Mouse (Mus musculus): Measurements from ENCODE around the gene D630003M21Rik.

D630003M21Rik gene

DNA sequence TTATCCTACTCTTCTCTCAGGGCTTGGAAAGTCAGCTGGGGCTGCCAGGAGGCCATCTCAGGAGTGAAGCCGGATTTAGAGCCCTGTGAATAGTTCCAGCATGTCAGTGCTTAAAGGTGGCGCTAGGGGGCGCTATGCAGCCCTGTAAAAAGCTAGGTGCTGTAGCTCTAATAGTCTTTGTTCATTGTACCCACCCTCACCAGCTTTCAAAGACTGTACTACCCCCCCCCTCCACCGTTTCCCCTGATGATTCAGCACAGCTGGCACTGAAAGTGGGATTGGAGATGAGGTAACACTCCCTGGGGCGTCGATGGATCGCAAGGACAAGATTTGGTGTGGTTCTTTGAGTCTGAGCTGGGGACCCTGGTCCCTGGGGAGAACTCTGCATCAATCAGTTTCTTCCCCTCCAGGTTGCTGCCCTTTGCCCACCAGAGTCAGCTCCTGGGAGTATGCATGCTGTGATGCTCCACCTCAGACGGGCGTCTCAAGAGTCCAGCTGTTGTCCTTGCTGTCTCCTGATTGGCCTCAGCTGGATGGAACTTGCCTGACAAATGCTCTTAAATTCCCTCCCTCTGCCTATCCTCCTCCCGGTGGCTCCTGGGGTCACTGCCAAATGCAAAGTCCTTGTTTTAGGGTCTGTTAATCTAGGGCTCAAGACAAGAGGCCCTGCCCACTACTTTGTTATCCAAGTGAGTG, 33.9 kb downstream of the D630003M21Rik start:
- peak; percentile 37 for DNase-seq (ENCODE audit: low spot score)

DNA sequence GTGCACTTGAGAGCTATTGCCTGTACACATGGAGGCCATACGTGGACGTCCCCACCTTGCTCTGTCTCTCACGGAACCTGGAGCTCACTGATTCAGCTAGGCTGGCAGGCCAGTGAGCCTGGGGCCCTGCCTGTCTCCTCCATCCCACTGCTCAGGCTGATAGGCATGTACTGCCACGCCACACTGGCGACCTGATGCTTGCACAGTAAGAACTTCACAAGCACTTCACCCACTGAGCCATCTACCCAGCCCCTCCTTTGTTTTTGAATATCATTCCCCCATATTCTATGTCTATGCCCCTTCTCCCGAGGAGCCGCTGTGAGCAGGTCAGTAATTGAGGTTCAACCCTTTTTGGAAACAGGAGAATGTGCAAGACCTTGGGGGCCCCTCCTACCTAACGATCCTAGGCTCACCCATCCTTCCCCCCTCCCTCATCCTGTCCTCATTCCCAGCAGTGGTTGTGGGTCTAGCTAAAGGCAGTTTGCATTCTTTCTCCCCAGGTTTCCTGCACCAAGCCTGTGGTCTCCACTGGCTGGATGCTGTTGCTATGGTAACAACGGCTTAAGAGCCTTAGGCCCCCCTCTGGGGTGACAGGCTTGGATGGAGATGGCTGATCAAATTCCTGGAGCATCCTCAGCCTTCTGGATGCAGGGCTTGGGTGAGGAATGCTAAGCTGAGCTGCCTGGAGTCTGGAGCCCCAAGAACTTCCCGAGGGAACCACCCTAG, 35.2 kb downstream of the D630003M21Rik start:
- no peak for DNase-seq (ENCODE audit: low spot score)

DNA sequence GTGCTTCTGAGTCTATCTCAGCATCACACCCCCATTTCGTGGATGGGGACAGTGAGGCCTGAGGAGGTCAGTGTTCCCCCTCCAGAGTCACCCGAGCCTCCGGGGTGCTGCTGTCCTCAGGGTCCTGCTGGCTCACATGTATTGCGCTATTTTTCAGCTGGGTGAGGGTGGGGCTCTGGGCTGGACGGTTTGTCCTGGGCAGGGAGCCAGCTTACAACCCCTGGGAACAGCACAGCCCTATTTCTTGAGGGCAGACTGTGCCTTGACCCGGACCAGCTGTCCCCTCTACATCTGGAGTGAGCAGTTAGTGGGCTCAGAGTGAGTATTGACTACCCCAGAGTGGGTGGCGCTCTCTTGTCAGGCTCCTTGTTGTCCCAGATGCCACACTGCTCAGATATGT, 37.9 kb downstream of the D630003M21Rik start:
- peak; percentile 63 for DNase-seq (ENCODE audit: low spot score)

DNA sequence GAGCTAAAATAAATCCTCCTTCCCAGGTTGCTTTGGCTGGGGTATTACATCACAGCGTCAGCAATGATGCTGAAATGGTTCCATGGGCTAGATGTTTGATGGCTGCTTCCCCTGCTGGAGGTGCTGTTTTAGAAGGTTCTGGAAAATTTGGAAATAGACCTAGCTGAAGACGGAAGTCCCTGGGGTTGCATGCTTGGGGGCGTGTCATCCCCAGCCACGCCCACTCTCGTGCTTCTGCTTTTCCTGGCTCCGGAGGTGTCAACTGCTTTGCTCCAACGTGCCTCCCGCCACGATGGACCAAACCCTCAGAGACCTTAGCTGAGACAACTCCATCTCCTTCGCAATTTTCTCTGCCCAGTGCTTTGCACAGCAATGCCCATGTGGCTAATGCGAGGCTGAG, 39.6 kb downstream of the D630003M21Rik start:
- DNase-seq (ENCODE audit: low spot score), result no peak

DNA sequence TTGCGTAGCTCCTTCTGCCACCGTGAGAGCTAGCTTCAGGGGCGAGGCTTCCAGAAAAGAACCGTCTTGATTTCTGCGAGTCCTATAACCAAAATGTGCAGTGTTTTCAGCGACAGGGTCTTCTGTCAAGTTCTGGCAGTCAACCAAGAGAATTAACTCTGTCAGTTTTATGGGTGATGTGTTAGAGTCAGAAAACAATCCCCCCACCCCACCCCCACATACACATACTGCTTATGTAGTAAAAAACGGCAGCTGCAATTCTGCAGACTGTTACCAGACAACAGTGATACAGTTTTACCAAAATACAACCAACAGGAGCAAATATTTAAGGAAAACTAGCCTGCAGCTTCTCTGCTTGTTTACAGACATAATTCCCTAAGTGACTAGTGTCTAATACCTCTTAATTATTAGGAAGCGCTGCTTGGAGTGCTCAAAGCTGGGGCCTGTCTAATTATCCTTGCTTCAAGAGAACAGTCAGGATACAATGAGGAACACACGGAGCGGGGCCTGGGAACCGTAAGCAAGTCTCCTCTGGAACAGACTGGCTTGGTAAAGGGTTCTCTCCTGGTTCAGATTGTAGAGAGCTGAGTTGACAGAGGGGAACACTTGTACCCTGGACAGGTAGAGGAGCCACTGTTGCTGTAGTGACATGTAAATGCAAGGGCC, 42.7 kb downstream of the D630003M21Rik start:
- no peak for DNase-seq (ENCODE audit: low spot score)

DNA sequence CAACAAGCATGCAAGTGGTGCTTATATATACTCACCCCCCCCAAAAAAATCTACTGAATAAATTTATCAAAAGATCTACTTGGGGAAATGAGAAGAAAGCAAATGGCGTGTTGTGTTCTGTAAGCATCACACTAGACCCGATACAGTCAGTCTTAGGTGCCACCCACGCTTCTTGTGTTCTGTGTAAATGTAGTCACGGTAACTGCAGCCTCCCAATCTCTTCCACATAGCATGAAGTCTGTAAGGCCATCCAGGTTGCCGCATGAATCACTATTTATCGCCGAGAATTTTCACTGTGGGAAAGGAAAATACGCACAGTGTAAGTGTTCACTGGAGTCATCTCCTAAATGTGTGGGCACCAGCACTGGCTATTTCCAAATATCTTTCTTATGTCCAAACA, 45.8 kb downstream of the D630003M21Rik start:
- no peak for DNase-seq (ENCODE audit: low spot score)

DNA sequence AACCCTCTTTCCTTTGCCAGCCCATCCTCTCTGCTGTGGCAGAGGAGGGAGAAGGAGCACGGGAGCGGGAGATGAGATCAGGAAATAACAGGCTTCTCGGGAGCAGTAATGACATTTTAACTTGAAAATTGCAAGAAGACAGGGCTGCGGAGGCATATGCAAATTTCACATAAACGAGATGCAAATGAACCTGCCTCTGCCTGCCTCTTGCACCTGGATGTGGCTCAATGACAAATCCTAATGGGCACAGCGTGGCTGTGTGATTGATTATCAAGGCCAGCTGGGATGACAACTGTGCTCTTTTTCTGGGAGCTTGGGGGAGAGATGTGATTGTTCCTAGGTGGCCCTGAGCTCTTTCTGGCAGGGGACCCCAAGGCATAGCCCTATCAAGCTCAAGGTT, 47.1 kb downstream of the D630003M21Rik start:
- no peak for DNase-seq (ENCODE audit: low spot score)

DNA sequence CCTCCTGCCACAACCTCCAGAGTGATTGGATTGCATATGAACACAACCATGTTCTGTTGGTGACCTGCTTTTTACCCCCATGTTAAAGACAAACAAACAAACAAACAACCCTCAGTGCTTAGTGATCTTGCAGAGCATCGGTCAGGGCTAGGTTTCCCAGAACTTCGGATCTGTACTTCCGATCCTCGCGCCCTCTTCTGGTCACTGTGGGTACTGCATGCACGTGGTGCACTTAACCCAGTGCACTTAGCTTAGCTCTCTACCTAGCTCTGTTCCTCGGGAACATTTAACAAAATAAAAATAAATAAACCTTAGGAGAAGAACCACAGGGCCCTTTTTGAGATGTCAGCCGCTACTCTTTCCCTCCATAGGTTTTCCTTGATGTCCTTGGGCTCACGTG, 48.2 kb downstream of the D630003M21Rik start:
- peak; percentile 76 for DNase-seq (ENCODE audit: low spot score)

DNA sequence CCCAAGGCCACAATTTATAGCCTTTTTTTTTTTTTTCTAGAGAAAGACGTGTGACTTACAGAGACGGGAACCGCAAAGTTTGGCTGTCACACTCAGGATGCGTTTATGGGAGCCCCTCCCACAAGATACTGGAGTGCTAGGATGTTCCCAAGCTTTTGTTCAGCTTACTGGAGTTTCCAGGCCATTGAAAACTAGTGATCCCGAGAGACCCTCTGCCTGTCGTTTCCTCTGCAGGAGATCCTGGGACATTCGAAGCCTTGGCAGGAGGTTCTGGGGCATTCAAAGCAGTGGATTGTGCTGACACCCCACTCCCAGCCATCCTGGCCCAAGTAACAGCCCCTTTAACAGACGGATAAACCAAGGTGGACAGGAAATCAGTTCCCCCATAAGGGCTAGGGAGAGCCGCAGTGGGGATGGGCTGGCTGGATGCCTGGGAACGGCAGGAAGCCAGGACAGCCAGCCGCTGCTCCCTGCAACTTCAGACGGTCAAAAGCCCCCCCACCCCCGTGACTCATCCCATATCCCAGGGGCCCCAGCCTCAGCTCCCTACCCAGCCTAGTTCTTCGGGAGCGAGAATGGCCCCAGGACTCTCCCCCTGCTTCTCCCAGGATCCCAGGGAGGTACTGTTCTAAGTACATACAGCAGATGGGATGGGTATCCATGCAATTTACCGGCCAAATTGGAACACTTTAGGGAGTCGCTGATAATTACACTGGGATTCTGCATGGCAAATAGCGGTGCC, 49.5 kb downstream of the D630003M21Rik start:
- DNase-seq (ENCODE audit: low spot score), result peak; percentile 44

DNA sequence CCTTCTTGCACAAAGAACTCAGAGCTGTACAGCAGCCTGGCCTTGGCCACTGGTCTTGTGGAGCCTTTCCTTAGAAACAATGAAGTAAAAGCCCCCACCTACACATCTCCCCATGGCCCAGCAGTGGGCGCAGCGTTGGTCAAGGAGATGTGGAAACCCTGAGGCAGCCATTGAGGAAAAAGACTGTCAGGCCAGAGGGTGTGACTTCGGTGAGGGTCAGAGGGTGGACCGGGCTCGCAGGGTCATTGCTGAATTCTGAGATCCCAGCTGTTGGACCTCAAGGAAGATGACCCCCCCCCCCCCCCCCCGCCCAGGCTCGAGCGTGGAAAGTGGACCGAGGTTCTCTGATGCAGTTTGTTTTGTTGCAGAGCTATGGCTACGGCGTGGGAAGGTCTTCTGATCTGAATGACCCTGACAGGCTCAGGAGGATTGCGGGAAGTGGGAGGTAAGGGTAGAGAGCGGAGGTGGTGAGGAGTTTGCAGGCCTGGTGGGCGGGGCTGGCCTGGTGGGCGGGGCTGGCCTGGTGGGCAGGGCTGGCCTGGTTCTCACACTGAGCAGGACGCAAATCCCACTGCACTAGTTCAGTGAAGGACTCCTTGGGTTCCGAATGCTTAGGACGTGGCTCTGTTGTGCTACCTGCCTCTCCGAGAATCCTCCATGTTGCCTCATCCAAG, 50.2 kb downstream of the D630003M21Rik start:
- peak; percentile 88 for DNase-seq (ENCODE audit: low spot score)

DNA sequence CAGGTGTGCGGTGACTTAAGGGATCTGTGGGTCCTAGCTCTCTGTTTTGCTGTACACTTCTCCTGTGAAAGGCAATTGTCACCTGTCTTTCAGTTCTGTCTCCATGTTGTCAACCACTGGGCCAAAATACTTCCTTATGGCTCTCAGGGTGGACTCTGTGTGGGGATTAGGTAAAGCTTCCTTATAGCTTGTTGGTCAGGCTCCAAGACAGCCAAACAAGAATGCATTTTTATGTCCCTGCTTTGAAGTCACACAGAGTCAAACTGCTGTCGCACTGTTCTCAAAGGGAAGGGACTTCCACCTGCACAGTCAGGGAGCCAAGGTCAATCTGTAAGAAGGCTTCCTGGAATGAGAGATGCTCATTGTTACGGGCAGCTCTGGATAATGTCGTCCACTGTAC, 50.9 kb downstream of the D630003M21Rik start:
- no peak for DNase-seq (ENCODE audit: low spot score)

DNA sequence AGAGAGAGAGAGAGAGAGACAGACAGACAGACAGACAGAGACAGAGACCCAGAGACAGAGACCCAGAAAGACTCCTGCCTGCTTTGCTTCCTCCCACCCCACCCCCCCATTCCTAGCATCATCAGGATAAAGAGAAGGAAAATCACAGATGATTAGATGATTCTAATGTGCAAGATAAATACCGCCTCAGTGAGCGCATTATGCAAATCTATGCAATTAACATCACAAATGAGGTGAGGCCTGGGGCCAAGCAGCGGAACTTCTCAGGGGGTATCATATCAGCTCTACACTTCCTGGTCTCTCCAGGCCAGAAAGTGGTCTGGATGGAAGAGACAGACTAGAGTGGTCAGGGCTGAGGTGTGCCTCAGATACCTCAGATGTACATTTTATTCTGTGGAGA, 51.4 kb downstream of the D630003M21Rik start:
- DNase-seq (ENCODE audit: low spot score), result no peak

DNA sequence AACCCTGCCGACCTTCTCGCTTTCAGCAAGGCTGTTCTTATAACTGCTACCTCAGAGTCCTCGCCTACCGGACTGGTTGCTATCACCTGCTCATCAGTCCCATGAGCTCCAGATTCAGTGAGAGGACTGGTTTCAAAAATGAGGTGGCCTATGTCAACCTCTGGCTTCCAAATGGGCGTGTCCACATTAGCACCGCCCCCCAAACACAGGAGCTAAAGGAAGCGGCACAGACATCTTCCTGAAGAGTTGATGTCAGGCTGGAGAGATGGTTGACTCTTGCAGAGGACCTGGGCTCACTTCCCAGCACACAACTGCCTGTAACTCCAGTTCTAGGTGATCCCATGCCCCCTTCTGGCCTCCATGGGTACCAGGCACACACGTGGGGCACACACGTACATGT, 52.3 kb downstream of the D630003M21Rik start:
- no peak for DNase-seq (ENCODE audit: low spot score)

DNA sequence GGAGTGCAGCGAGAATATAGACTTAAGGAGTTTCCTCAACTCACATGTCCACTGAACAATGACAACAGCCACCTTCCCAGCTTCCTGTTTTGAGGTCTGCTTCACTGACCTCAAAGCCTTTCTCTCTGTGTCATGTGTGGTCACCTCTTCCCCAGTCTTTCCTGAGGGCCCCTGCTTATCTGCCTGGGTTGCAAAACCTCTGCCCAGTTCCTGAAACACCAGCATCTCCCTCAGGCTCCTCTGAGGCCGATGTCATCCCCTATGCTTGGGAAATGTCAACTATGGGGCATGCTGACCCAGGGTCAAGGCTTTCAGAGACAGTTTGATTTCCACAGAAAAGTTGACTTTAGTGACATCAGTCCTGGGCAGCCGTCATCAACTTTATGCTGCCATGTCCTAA, 53.6 kb downstream of the D630003M21Rik start:
- DNase-seq (ENCODE audit: low spot score), result no peak

DNA sequence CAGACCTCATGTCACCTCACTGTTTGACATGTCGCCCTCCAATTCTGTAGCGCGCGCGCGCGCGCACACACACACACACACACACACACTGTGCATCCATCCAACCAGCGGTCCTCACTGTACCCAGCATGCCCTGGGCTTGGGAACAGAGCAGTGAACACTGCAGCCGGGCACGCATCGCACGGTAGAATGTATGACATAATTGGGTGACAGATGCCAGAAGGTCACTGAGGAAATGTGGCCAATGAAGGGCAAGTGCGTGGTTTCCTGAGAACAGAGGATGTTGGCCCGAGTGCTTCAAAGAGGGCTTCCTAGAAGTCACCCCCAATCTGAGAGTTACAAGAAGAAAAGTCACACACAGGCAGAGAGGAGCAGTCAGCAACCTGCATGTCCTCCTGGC, 54.1 kb downstream of the D630003M21Rik start:
- DNase-seq (ENCODE audit: low spot score), result no peak

DNA sequence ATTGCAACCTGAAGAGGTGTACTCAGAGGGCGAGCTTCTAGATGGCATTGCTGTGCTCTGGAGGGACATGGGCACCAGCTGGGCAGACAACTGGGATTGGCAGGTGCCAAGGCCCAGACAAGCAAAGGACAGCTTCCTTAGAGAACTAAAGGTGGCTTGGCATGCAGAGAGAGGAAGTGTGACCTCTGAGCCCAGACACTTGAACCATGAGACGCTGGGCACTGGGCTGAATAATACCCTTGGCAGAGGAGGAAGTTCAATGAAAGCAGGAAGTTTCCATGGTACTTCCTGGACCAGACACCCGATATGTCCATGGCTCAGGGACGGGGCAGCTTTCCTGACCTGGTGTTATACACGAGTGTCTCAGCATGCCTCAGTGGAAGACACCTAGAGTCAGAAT, 54.6 kb downstream of the D630003M21Rik start:
- DNase-seq (ENCODE audit: low spot score), result no peak

DNA sequence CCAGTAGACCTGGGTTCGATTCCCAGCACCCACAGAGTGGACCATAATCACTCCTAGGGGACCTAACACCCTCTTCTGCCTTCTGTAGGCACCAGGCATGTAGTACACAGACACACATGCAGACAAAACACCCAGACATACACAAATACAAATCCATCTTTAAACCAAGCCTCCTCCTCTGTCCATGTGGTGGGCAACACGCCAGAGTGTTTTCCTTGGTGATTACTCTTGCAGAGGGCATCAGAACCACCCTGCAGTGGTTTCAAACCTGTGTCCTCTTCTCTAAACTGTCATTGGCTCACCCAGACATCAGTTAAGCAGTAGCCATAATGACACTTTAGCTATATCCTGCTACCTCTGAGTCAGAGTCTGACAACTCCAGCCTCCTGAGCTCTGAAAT, 58.6 kb downstream of the D630003M21Rik start:
- DNase-seq (ENCODE audit: low spot score), result no peak

DNA sequence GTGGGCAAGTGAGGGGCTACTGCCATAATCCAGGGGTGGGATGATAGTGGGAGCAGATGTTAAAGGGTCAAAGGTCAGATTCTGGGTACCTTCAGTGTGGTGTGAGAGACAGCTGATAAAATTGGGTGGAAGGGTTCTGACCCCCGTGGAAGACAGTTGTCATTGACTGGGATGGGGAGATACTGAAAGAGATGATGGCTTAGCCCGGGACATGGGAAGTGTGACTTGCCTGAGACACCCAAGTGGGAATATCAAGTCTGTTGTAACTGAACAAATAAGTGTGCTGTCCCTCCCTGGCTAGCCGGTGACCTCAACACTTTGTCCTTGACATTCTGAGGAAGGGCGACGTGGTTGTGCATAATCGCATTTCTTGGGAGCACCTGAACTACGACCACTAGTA, 59.3 kb downstream of the D630003M21Rik start:
- no peak for DNase-seq (ENCODE audit: low spot score)

DNA sequence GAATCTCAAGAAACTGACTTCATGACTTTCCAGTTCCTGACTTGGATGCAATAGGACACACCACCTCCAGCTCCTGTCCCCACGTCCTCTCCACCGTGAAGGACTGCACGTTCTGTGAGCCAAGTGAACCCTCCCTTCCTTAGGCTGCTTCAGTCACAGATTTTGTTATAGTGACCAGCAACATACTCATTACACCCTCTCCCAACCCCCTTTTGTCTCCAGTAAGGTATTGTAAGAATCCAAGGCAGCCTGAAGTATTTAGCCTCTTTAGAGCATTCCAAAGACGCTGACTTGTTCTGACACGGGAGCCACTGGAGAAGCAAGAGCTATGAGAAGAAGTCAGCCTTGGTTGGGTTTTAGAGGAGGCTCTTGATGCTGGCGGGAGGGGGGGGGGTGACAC, 59.7 kb downstream of the D630003M21Rik start:
- no peak for DNase-seq (ENCODE audit: low spot score)

DNA sequence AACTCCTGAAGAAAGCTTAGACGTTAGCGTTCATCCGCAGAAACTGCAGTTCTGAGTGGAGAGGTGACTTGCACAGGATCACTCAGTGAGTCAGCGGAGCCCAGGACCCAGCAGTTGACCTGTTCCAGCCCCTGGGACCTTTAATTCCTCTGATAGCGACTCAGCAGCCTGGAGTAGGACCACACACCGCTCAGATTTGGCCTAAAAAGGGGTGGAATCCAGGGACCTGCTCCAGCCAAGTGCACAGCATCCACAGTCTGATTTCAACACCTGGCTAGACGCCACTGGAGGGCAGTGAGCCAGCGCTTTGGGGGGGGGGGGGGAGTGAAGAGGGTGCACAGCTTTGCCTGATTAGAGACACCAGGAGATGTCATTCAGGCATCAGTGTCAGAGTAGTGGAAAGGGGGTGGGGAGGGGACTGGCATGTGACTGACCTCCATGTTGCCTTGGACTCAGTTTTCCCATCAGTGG, 60.2 kb downstream of the D630003M21Rik start:
- peak; percentile 53 for DNase-seq (ENCODE audit: low spot score)

DNA sequence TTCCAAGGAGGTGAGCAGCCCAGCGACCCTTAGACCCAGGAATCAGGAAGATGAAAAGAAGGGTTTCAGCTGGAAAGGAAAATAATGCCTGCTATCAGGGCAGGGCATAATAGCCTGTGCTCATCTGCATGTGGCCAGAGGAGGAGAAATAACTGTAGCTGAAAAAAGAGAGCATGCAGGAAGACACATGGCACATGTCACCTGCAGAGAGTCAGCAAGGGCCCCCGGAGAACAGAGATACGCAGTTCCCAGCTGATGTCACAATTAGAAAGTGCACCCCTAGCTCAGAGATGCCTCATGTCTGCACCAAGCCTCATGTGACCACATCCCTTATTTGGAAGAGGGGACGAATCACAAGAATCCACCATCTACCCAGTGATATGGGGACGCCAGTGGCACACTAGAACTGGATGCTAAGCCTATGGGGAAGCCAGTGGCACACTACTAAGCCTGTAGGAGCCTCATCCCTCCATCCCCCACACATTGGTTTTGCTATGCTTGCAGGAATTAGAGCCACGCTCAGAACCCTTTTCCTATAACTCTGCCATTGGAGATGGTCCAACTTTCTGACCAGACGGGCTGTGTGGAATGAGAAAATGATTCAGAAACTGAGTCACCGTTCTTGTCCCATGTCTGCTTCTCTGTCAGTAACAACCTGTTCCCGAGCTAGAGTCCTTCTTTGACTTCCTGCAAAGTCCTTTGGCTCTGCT, 61.4 kb downstream of the D630003M21Rik start:
- no peak for DNase-seq (ENCODE audit: low spot score)
